Mouse (Mus musculus) MEL (cell line): ENCODE data around the gene Foxj3. TPM values are rescaled to one million over a fixed set of nuclear protein-coding genes. Genes with fewer than 3 reads are reported as not detected.

ENCODE experiments used
- DNase-seq: peaks from one replicate; pipeline ENCODE4 v3.0.0; 2011; ENCODE audit warnings: low read depth, low spot score
- H3K27ac ChIP-seq: 2 replicates; pipeline ENCODE4 v1.5.1; 2012; ENCODE audit warnings: low read depth, mild to moderate bottlenecking, control low read depth, low read length, moderate library complexity; ENCODE audit not compliant: control insufficient read depth
- H3K27me3 ChIP-seq, 2 experiments: fragments of 150-350 bp in 1 of 2; sonication (generic) in 1 of 2; 2 replicates each; pipeline ENCODE4 v1.6.1; 2012; ENCODE audit warnings: low read length in 2 of 2, mild to moderate bottlenecking in 2 of 2, improper control_type of control experiment in 1 of 2, moderate library complexity in 1 of 2; ENCODE audit not compliant: insufficient read depth in 2 of 2, control insufficient read depth in 1 of 2
- H3K36me3 ChIP-seq, 2 experiments: 2 replicates each; pipeline ENCODE4 v1.6.1; 2012 to 2014; ENCODE audit warnings: low read length in 2 of 2, improper control_type of control experiment in 1 of 2, inconsistent platforms in 1 of 2, mild to moderate bottlenecking in 1 of 2; ENCODE audit not compliant: insufficient read depth in 2 of 2, control insufficient read depth in 1 of 2
- H3K4me1 ChIP-seq, 2 experiments: fragments of 150-350 bp in 1 of 2; sonication (generic) in 1 of 2; 2 replicates each; pipeline ENCODE4 v1.6.1; 2012; ENCODE audit warnings: low read length in 2 of 2, improper control_type of control experiment in 1 of 2, mild to moderate bottlenecking in 1 of 2; ENCODE audit not compliant: insufficient read depth in 2 of 2, control insufficient read depth in 1 of 2
- H3K4me3 ChIP-seq, 2 experiments: fragments of 150-350 bp in 1 of 2; sonication (generic) in 1 of 2; 2 replicates each; pipeline ENCODE4 v1.5.1; 2012; ENCODE audit warnings: low read depth in 2 of 2, low read length in 2 of 2, mild to moderate bottlenecking in 2 of 2, moderate library complexity in 2 of 2, control low read depth in 1 of 2, improper control_type of control experiment in 1 of 2; ENCODE audit not compliant: control insufficient read depth in 1 of 2, insufficient read depth in 1 of 2
- H3K79me2 ChIP-seq: 2 replicates; pipeline ENCODE4 v1.6.1; 2012; ENCODE audit warnings: mild to moderate bottlenecking, low read length, moderate library complexity; ENCODE audit not compliant: control insufficient read depth, poor library complexity, insufficient read depth
- H3K9ac ChIP-seq: 2 replicates; pipeline ENCODE4 v1.6.1; 2012; ENCODE audit warnings: low read depth, mild to moderate bottlenecking, control low read depth, low read length, moderate library complexity; ENCODE audit not compliant: control insufficient read depth, poor library complexity, severe bottlenecking
- H3K9me3 ChIP-seq: fragments of 150-350 bp; sonication (generic); replicated peaks from 2 replicates; pipeline ENCODE4 v1.6.1; 2012; ENCODE audit warnings: mild to moderate bottlenecking, low read length, improper control_type of control experiment, moderate library complexity; ENCODE audit not compliant: insufficient read depth
- BHLHE40 ChIP-seq: IDR thresholded peaks from 2 replicates; pipeline ENCODE4 v1.6.1; 2012; ENCODE audit warnings: low read depth, mild to moderate bottlenecking, inconsistent platforms, low read length, improper control_type of control experiment, borderline replicate concordance
- CHD1 ChIP-seq: IDR thresholded peaks from 2 replicates; pipeline ENCODE4 v1.6.1; 2012; ENCODE audit warnings: low read depth, mild to moderate bottlenecking, inconsistent platforms, low read length, improper control_type of control experiment
- CTCF ChIP-seq, 3 experiments: IDR thresholded peaks in 2 of 3; conservative IDR thresholded peaks in 1 of 3; 2 replicates each; pipeline ENCODE4 v1.5.1; 2011 to 2012; ENCODE audit warnings: low read length in 3 of 3, low read depth in 2 of 3, mild to moderate bottlenecking in 2 of 3, improper control_type of control experiment in 1 of 3, inconsistent platforms in 1 of 3, mixed read lengths in 1 of 3, moderate library complexity in 1 of 3; ENCODE audit not compliant: control insufficient read depth in 1 of 3, insufficient read depth in 1 of 3, poor library complexity in 1 of 3, severe bottlenecking in 1 of 3
- GABPA ChIP-seq: IDR thresholded peaks from 2 replicates; pipeline ENCODE4 v1.6.1; 2012; ENCODE audit warnings: low read depth, mild to moderate bottlenecking, inconsistent platforms, low read length, improper control_type of control experiment, moderate library complexity
- JUND ChIP-seq: IDR thresholded peaks from 2 replicates; pipeline ENCODE4 v1.6.1; 2011; ENCODE audit warnings: low read depth, mild to moderate bottlenecking, improper control_type of control experiment, low read length
- KAT2A ChIP-seq: conservative IDR thresholded peaks from 2 replicates; pipeline ENCODE4 v1.6.1; 2012; ENCODE audit warnings: low read depth, low read length, improper control_type of control experiment, inconsistent platforms
- MEF2A ChIP-seq: IDR thresholded peaks from 2 replicates; pipeline ENCODE4 v1.6.1; 2014; ENCODE audit warnings: low read depth, mild to moderate bottlenecking, inconsistent platforms, low read length, improper control_type of control experiment; ENCODE audit not compliant: poor library complexity, insufficient replicate concordance, severe bottlenecking; ENCODE audit errors: extremely low read depth
- NRF1 ChIP-seq: IDR thresholded peaks from 2 replicates; pipeline ENCODE4 v1.6.1; 2014; ENCODE audit warnings: low read depth, mild to moderate bottlenecking, inconsistent platforms, low read length, improper control_type of control experiment, moderate library complexity; ENCODE audit not compliant: poor library complexity, insufficient read depth, severe bottlenecking
- RAD21 ChIP-seq: IDR thresholded peaks from 2 replicates; pipeline ENCODE4 v1.6.1; 2011; ENCODE audit warnings: mild to moderate bottlenecking, low read depth, low read length, improper control_type of control experiment
- RCOR1 ChIP-seq: IDR thresholded peaks from 2 replicates; pipeline ENCODE4 v1.6.1; 2012; ENCODE audit warnings: low read depth, mild to moderate bottlenecking, inconsistent platforms, low read length, improper control_type of control experiment
- SMC3 ChIP-seq: IDR thresholded peaks from 2 replicates; pipeline ENCODE4 v1.6.1; 2011; ENCODE audit warnings: low read depth, low read length, improper control_type of control experiment
- TAL1 ChIP-seq: IDR thresholded peaks from 2 replicates; pipeline ENCODE4 v1.6.1; 2012; ENCODE audit warnings: mild to moderate bottlenecking, inconsistent platforms, low read length, moderate library complexity, mixed read lengths
- USF2 ChIP-seq, 2 experiments: IDR thresholded peaks; 2 replicates each; pipeline ENCODE4 v1.6.1; 2011 to 2012; ENCODE audit warnings: improper control_type of control experiment in 2 of 2, low read length in 2 of 2, borderline replicate concordance in 1 of 2, inconsistent platforms in 1 of 2, low read depth in 1 of 2, mild to moderate bottlenecking in 1 of 2; ENCODE audit not compliant: insufficient read depth in 1 of 2
- ZC3H11A ChIP-seq: IDR thresholded peaks from 2 replicates; pipeline ENCODE4 v1.6.1; 2012; ENCODE audit warnings: low read depth, mild to moderate bottlenecking, inconsistent platforms, low read length, improper control_type of control experiment
- ZNF384 ChIP-seq: IDR thresholded peaks from 2 replicates; pipeline ENCODE4 v1.6.1; 2012; ENCODE audit warnings: low read depth, mild to moderate bottlenecking, inconsistent platforms, low read length, improper control_type of control experiment
- polyA plus RNA-seq, 2 experiments: library from polyadenylated mRNA; stranded (reverse) in 1 of 2; unstranded in 1 of 2; fragments of >175 nt in 1 of 2; fragments of >200 nt in 1 of 2; gene quantifications; 2 replicates each; pipeline versions ENCODE4 v1.2.1 to v1.2.4; 2012; ENCODE audit warnings: low replicate concordance in 2 of 2, low read depth in 1 of 2; ENCODE audit not compliant: insufficient read length in 2 of 2, insufficient read depth in 1 of 2, missing spikeins in 1 of 2
- total RNA-seq: library from RNA; depleted of rRNA; stranded (reverse); fragments of 300-350 nt; gene quantifications from 2 replicates; pipeline ENCODE4 v1.2.3, GENCODE M21; 2012

Foxj3 gene
- total and polyA plus RNA-seq, 3 experiments, result 11.0 to 27.0 TPM; not detected in 1

GRCm38 (mm10) chr4:119668185-119668584 is 131.4 kb downstream of the Foxj3 start:
- Histone ChIP-seq H3K4me3 (no peak overlapping the region), H3K9ac (no peak overlapping the region), H3K4me1 (no peaks in the 10 kb centered on the region), H3K36me3 (no peaks in the 10 kb centered on the region), H3K9me3 (no peaks in the 10 kb centered on the region), H3K27me3 (no peaks in the 10 kb centered on the region), H3K79me2 (no peaks in the 10 kb centered on the region)
- DNase-seq, result no peak
- TF ChIP-seq GABPA (no peak), USF2 (IDR thresholded peaks at IDR 0.05; ENCODE audit: borderline replicate concordance in 1 of 2, insufficient read depth in 1 of 2, low read depth in 1 of 2, low read length in 2 of 2) (no peak), ZNF384 (no peak), JUND (no peak)
- TF ChIP-seq, all 39 proteins: peak for 0
- no peak overlapping the region for H3K27ac ChIP-seq

GRCm38 (mm10) chr4:119668596-119668995 is 131.8 kb downstream of the Foxj3 start:
- Histone ChIP-seq H3K79me2 (no peaks in the 10 kb centered on the region), H3K27ac (no peak overlapping the region), H3K4me3 (no peak overlapping the region), H3K9me3 (no peaks in the 10 kb centered on the region), H3K4me1 (no peaks in the 10 kb centered on the region), H3K9ac (no peak overlapping the region), H3K27me3 (no peaks in the 10 kb centered on the region), H3K36me3 (no peaks in the 10 kb centered on the region)
- no peak for DNase-seq
- no peak for TF ChIP-seq CTCF (IDR thresholded peaks at IDR 0.05 in 2 of 3, conservative IDR thresholded peaks at IDR 0.05 in 1 of 3; ENCODE audit: control insufficient read depth in 1 of 3, insufficient read depth in 1 of 3, low read depth in 2 of 3, low read length in 3 of 3, poor library complexity in 1 of 3, severe bottlenecking in 1 of 3)
- no peak for TF ChIP-seq ZC3H11A
- TF ChIP-seq KAT2A, result no peak
- no peak for TF ChIP-seq SMC3
- TF ChIP-seq NRF1, result no peak
- TF ChIP-seq GABPA, result no peak
- TF ChIP-seq MEF2A, result no peak
- TF ChIP-seq CHD1, result no peak
- no peak for TF ChIP-seq BHLHE40
- TF ChIP-seq RAD21, result no peak
- TF ChIP-seq TAL1, result no peak
- TF ChIP-seq RCOR1, result no peak
